Mouse (Mus musculus): ENCODE measurements around the gene Afap1l2.

The Afap1l2 gene

GRCm38 (mm10) chr19:56958011-56958410 lies 50.0 kb downstream of the Afap1l2 start:
- Histone ChIP-seq H3K9me3 (ENCODE audit: low read length) (no peaks in the 10 kb centered on the region), H3K27me3 (ENCODE audit: insufficient read depth, low read length) (no peaks in the 10 kb centered on the region; the same call in 1 of the 2 replicates), H3K4me1 (replicated peaks; ENCODE audit: low read depth, low read length) (peaks cover 4% of the 10 kb centered on the region; the same call in 1 of the 2 replicates), H3K4me3 (replicated peaks; ENCODE audit: low read length) (no peak overlapping the region), H3K36me3 (ENCODE audit: insufficient read depth, low read length) (no peaks in the 10 kb centered on the region)
- no peak for TF ChIP-seq CTCF (conservative IDR thresholded peaks at IDR 0.05; ENCODE audit: low read length)
- TF ChIP-seq POU5F1 (IDR thresholded peaks at IDR 0.05; ENCODE audit: borderline replicate concordance, low read length): no peak
- no peak for TF ChIP-seq NANOG (IDR thresholded peaks at IDR 0.05; ENCODE audit: borderline replicate concordance, low read length)

- TF ChIP-seq NANOG (IDR thresholded peaks at IDR 0.05; ENCODE audit: borderline replicate concordance, low read length) (no peak), CTCF (conservative IDR thresholded peaks at IDR 0.05; ENCODE audit: low read length) (no peak), POU5F1 (IDR thresholded peaks at IDR 0.05; ENCODE audit: borderline replicate concordance, low read length) (no peak)
- Histone ChIP-seq H3K27me3 (ENCODE audit: insufficient read depth, low read length) (no peaks in the 10 kb centered on the region; the same call in 1 of the 2 replicates), H3K4me1 (replicated peaks; ENCODE audit: low read depth, low read length) (peaks cover 4% of the 10 kb centered on the region; the same call in 1 of the 2 replicates)
Observed at GRCm38 (mm10) chr19:56955568-56956513, 52.2 kb downstream of the Afap1l2 start.

GRCm38 (mm10) chr19:56954857-56955256 lies 53.2 kb downstream of the Afap1l2 start:
- Histone ChIP-seq H3K4me1 (replicated peaks; ENCODE audit: low read depth, low read length) (peaks cover 4% of the 10 kb centered on the region; the same call in 1 of the 2 replicates), H3K4me3 (replicated peaks; ENCODE audit: low read length) (no peak overlapping the region), H3K27me3 (ENCODE audit: insufficient read depth, low read length) (no peaks in the 10 kb centered on the region; the same call in 1 of the 2 replicates), H3K9me3 (ENCODE audit: low read length) (no peaks in the 10 kb centered on the region), H3K36me3 (ENCODE audit: insufficient read depth, low read length) (no peaks in the 10 kb centered on the region)
- no peak for TF ChIP-seq CTCF (conservative IDR thresholded peaks at IDR 0.05; ENCODE audit: low read length)
- TF ChIP-seq POU5F1 (IDR thresholded peaks at IDR 0.05; ENCODE audit: borderline replicate concordance, low read length): no peak
- TF ChIP-seq NANOG (IDR thresholded peaks at IDR 0.05; ENCODE audit: borderline replicate concordance, low read length): no peak

More at GRCm38 (mm10) chr19:56955568-56956513, 52.2 kb downstream of the Afap1l2 start:
- no peak overlapping the region for H3K4me3 ChIP-seq (replicated peaks; ENCODE audit: low read length)
- no peaks in the 10 kb centered on the region for H3K36me3 ChIP-seq (ENCODE audit: insufficient read depth, low read length)
- no peaks in the 10 kb centered on the region for H3K9me3 ChIP-seq (ENCODE audit: low read length)

GRCm38 (mm10) chr19:56953856-56954255 lies 54.2 kb downstream of the Afap1l2 start:
- TF ChIP-seq CTCF (conservative IDR thresholded peaks at IDR 0.05; ENCODE audit: low read length): no peak
- TF ChIP-seq NANOG (IDR thresholded peaks at IDR 0.05; ENCODE audit: borderline replicate concordance, low read length): no peak
- TF ChIP-seq POU5F1 (IDR thresholded peaks at IDR 0.05; ENCODE audit: borderline replicate concordance, low read length): no peak
- no peaks in the 10 kb centered on the region; the same call in 1 of the 2 replicates for H3K27me3 ChIP-seq (ENCODE audit: insufficient read depth, low read length)
- no peak overlapping the region for H3K4me3 ChIP-seq (replicated peaks; ENCODE audit: low read length)
- H3K36me3 ChIP-seq (ENCODE audit: insufficient read depth, low read length): no peaks in the 10 kb centered on the region
- H3K4me1 ChIP-seq (replicated peaks; ENCODE audit: low read depth, low read length): no peaks in the 10 kb centered on the region
- H3K9me3 ChIP-seq (ENCODE audit: low read length): no peaks in the 10 kb centered on the region

- no peak for TF ChIP-seq CTCF (conservative IDR thresholded peaks at IDR 0.05; ENCODE audit: low read length)
- no peak for TF ChIP-seq NANOG (IDR thresholded peaks at IDR 0.05; ENCODE audit: borderline replicate concordance, low read length)
- no peak for TF ChIP-seq POU5F1 (IDR thresholded peaks at IDR 0.05; ENCODE audit: borderline replicate concordance, low read length)
- Histone ChIP-seq H3K4me3 (replicated peaks; ENCODE audit: low read length) (no peak overlapping the region), H3K4me1 (replicated peaks; ENCODE audit: low read depth, low read length) (peaks cover 2% of the 10 kb centered on the region), H3K36me3 (ENCODE audit: insufficient read depth, low read length) (no peaks in the 10 kb centered on the region), H3K9me3 (ENCODE audit: low read length) (no peaks in the 10 kb centered on the region), H3K27me3 (ENCODE audit: insufficient read depth, low read length) (no peaks in the 10 kb centered on the region)
Observed at GRCm38 (mm10) chr19:56950818-56951217, 57.2 kb downstream of the Afap1l2 start.

- no peaks in the 10 kb centered on the region for H3K27me3 ChIP-seq (ENCODE audit: insufficient read depth, low read length)
- peaks cover 11% of the 10 kb centered on the region for H3K4me1 ChIP-seq (replicated peaks; ENCODE audit: low read depth, low read length)
- no peak overlapping the region for H3K4me3 ChIP-seq (replicated peaks; ENCODE audit: low read length)
- TF ChIP-seq CTCF (conservative IDR thresholded peaks at IDR 0.05; ENCODE audit: low read length): no peak
- TF ChIP-seq NANOG (IDR thresholded peaks at IDR 0.05; ENCODE audit: borderline replicate concordance, low read length): no peak
- no peak for TF ChIP-seq POU5F1 (IDR thresholded peaks at IDR 0.05; ENCODE audit: borderline replicate concordance, low read length)
- H3K36me3 ChIP-seq (ENCODE audit: insufficient read depth, low read length): no peaks in the 10 kb centered on the region
- 0 out of 2 replicates have a peak, but pooled peaks cover under 1% of the 10 kb centered on the region for H3K9me3 ChIP-seq (ENCODE audit: low read length)
Observed at GRCm38 (mm10) chr19:56949868-56950267, 58.2 kb downstream of the Afap1l2 start.

- 0 out of 2 replicates have a peak, but pooled peaks cover 3% of the 10 kb centered on the region for H3K9me3 ChIP-seq (ENCODE audit: low read length)
- H3K27me3 ChIP-seq (ENCODE audit: insufficient read depth, low read length): peaks cover 11% of the 10 kb centered on the region
- no peak for TF ChIP-seq CTCF (conservative IDR thresholded peaks at IDR 0.05; ENCODE audit: low read length)
- TF ChIP-seq POU5F1 (IDR thresholded peaks at IDR 0.05; ENCODE audit: borderline replicate concordance, low read length): no peak
- no peak for TF ChIP-seq NANOG (IDR thresholded peaks at IDR 0.05; ENCODE audit: borderline replicate concordance, low read length)
- H3K4me1 ChIP-seq (replicated peaks; ENCODE audit: low read depth, low read length): peaks cover 29% of the 10 kb centered on the region
- no peak overlapping the region for H3K4me3 ChIP-seq (replicated peaks; ENCODE audit: low read length)
- no peaks in the 10 kb centered on the region for H3K36me3 ChIP-seq (ENCODE audit: insufficient read depth, low read length)
Observed at GRCm38 (mm10) chr19:56947971-56948610, 59.9 kb downstream of the Afap1l2 start.

GRCm38 (mm10) chr19:56946727-56947126 lies 61.3 kb downstream of the Afap1l2 start:
- Histone ChIP-seq H3K9me3 (ENCODE audit: low read length) (0 out of 2 replicates have a peak, but pooled peaks cover 3% of the 10 kb centered on the region), H3K27me3 (ENCODE audit: insufficient read depth, low read length) (peaks cover 16% of the 10 kb centered on the region), H3K36me3 (ENCODE audit: insufficient read depth, low read length) (no peaks in the 10 kb centered on the region), H3K4me1 (replicated peaks; ENCODE audit: low read depth, low read length) (peaks cover 31% of the 10 kb centered on the region), H3K4me3 (replicated peaks; ENCODE audit: low read length) (no peak overlapping the region)
- TF ChIP-seq CTCF (conservative IDR thresholded peaks at IDR 0.05; ENCODE audit: low read length): no peak
- no peak for TF ChIP-seq NANOG (IDR thresholded peaks at IDR 0.05; ENCODE audit: borderline replicate concordance, low read length)
- TF ChIP-seq POU5F1 (IDR thresholded peaks at IDR 0.05; ENCODE audit: borderline replicate concordance, low read length): no peak
